Mouse (Mus musculus) adrenal gland, adult 8-10 months (tissue): ENCODE measurements at regions not wholly inside any gene's neighbourhood (a gene's known extent, or its start where the extent isn't known, plus 50 kb on each side); places are given as distances from the start of the nearest gene placed in this dataset.
A peak's percentile ranks its signal among the peaks of the same experiment; 100 is the strongest.

Experiments used
- DNase-seq: peaks from one replicate; pipeline ENCODE4 v3.0.0; 2022

DNA sequence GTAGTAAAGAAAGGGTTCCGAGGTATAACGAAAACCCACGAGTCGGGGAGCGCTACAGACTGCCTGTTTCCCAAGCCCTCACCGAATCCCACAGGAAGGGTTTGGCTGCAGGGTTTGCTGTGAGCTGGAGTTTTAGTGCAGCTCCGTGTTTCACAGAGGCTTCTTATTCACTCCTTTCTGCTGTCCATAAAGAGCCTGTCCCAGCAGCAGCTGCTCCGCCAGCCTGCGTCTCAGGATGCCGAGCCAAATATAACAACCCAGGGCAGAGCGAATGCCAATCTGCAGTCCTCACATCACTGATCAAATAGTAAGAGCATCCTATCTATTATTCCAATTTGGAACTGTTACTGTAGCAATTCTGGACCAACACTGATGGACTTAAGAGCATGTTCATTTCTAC, 110.7 kb upstream of the Mpp6 start:
- no peak for DNase-seq

DNA sequence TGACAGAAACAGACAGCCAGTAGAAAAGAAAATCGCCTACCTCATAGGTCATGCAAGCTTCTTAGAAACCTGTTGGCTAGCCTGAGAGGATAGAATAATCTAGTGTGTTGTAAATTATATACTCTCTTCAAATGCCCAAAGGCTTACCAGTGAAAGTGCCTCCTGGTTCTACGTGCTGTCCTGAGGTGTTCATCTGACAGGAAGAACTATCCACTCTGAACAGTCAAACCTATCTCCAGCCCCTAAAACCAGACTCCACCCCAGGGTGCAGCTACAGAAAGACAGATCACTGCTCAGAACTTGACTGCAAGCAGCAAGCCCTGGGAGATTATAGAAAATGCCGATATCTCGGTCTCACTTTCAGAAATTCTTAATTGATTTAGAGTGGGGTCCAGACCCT, 102.0 kb upstream of the Mpp6 start:
- no peak for DNase-seq

DNA sequence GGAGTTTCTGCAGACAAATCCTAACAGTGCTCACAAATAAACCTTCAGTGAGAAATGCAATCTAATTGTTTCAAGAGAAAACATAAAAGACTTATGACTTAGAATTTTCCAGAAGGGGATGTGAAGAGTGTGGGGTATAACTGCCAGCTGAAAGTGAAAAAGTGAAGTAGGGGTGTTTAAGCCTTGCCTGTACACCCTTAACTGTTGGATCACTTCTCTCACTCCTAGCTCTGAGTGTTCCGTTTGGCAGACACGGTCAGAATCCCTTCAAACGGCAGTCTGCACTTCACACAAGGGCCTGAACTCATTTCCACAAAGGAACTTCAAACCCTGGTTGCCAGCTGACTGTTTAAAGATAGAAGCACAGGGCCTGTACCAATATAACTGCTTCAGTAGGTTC, 101.2 kb upstream of the Mpp6 start:
- DNase-seq = no peak

DNA sequence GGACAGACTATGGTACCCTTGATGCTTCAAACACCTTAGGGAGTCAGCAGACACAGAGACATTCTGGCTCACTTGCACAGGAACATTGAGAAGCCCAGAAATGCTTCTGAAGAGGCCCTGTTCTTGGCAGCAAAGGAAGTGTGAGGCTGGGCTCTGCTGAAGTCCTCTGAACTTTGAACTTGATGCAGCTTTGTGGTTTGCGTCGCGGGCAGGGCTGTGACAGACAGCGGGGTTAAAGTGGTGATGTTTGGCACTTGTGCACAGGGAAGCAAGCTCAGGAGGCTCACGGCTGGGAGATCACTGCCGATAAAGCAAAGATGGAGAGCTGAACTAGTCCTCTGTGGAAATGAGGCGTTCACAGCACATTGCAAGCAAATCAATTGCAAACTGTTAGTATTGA, 100.7 kb upstream of the Mpp6 start:
- no peak for DNase-seq

DNA sequence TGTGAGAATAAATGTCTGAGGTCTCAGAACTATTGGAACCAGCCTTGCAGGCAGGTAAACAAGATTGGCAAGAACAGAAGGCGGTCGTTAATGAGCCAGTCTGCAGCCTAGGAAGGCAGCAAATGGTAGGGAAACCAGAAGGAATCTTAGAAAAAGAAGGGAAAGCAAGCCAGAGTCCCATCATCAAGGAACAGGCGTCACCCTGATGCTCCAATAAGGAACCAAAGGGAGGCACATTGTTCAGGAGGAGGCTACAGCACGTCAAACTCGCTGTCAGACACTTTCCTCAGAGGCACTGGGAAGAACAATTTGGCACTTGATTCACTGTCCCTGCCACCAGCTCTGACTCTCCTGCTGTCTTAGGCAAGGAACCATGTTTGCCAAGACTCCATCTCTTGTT, 100.2 kb upstream of the Mpp6 start:
- DNase-seq = no peak

DNA sequence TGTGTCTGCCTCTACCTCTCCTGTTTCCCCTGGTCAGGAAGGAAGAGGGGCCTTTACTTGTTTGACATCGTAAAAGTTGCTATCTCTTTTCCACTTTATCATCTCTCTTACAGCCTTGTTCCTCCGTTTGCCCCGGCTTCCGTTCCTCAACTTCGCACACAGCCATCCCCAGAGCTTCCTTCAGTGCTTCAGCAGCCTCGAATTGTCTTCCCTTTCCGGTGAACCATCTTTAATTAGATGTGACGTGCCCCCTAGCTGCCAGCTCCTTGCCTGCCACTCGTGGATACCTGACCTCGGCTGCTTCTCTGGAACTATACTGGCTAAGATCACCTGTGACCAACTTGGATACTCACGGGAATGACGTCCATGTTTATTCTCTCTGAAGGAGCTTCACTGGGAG, 99.0 kb upstream of the Mpp6 start:
- no peak for DNase-seq

DNA sequence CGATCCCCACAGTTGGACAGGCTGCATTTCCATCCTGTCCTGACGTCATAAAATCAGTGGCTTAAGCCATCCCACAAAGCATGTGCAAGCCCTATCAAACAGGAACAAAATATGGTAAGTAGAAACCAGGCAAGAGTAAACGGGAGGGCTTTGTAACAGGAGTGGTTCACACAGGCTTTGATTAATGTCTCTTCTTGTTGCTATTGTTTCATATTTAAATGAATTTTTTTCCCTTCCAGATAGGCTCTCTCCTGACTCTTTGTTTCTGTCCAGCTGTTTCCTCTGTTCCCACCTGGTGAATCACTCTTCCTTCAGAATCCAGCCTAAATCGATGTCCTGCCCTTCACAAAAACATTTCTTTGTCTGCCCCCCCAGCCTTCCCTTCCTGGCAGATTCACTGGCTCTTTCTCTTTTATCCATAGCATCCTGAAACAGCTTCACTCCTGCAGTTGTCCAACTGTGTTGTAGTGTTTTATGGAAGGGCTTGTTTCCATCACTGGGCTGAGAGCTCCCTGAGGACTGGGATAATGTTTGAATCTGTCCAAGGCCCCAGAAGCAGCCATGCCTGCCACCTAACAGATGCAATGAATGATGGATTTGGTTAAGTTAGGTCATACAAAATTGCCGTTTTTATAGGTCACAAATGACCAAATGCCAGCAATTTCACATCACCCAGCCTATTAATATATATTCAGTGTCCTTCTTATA, 98.1 kb upstream of the Mpp6 start:
- no peak for DNase-seq

DNA sequence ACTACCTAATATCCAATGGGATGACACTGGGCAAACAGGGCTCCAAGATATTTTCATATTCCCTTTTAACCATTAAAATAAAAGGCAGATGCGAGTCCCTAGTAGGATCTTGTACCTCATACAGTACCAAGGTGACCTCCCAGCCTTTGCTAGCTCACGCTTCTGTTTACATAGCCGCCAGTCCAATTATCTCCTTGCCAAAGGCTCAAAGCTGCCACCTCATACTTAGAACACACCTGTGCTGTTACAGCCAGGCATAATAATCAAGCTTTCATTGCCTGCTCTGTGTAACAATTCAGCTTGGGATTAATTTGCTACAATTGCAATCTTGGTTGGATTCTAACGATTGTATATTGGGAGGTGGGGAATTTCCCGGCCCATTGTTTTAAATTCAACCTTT, 97.0 kb upstream of the Mpp6 start:
- no peak for DNase-seq

DNA sequence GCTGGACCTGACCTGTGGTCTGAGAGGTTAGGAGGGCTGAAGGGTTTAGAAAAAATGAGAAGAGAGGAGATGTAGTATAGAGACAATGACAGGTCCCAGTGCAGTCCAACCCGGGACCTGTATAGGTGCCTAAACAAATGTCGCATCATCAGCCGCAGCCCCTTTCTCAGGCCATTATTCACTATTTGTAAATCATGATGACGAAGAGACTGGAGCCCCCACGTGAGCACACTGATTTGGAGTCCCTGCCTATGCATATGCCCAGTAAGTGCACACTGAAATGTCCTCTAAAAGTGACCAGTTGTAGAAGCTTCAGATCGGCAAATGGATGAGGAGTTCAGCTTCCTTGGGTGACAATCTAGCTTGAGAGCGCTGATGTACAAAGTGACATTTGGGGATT, 96.2 kb upstream of the Mpp6 start:
- DNase-seq = no peak

DNA sequence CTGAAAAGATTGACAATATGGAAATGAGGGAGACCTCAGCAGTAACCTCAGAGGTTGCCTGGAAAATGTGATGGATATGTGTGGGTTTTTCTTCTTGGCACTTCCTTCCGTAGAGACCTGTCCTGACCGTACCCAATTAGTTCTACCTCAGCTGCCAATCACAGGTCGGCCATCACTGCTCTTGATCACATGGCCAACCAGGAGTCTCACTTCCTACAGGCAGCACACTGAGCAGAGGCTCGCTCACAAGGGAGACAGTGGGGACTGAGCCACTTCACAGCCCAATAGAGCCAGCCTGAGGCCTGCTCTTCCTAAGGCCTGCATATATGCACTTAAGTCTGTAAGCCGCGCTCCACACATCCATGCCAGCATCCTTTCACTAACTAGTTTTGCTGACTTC, 82.1 kb upstream of the Mpp6 start:
- no peak for DNase-seq

DNA sequence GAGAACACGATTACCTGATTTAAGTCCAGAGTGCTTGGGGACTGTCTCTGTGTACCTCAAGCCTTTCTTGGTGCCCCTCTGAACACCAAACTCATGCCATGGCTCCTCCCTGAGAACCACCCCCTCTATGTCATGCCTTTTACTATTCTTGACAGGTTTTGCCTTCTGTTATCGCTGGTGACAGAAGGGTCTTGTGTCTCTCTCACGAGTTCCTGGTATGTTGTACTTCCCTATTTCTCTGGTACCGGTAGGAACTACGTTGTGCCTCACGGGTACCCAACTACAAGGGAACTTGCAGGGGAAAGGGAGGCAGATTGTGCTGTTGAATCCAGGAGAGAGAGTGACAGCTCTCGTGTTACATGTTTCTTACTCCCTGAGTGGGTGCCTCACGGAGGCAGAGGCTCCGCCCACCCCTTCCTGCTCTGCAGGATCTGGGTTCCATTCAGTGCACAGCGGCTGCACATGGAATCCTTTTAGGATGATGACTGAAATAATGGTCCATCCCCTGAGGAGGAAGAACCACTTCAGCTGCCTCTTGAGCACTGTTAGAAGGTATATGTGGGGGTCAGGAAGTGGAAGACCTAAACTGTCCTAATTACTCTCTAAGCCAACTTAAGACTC, 80.0 kb upstream of the Mpp6 start:
- no peak for DNase-seq

DNA sequence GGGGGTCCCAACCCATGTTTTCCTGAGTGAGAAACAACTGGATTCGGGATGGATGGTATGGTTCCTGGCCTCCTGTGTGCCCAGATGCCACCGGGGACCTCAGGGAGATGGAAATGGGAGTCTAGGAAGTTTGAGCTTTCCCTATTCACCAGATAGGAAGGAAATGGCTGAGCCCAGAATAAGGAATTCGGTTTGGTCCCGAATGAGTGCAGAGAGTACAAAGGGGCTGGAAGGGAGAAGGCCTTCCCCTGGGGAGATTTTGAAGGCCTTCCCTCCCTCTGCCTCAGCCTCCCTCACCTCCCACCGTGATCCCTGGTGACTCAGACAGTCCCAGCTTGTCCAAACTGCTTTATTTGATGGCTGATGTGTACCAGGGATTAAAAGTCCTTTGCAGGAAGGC, 78.7 kb upstream of the Mpp6 start:
- DNase-seq = no peak

DNA sequence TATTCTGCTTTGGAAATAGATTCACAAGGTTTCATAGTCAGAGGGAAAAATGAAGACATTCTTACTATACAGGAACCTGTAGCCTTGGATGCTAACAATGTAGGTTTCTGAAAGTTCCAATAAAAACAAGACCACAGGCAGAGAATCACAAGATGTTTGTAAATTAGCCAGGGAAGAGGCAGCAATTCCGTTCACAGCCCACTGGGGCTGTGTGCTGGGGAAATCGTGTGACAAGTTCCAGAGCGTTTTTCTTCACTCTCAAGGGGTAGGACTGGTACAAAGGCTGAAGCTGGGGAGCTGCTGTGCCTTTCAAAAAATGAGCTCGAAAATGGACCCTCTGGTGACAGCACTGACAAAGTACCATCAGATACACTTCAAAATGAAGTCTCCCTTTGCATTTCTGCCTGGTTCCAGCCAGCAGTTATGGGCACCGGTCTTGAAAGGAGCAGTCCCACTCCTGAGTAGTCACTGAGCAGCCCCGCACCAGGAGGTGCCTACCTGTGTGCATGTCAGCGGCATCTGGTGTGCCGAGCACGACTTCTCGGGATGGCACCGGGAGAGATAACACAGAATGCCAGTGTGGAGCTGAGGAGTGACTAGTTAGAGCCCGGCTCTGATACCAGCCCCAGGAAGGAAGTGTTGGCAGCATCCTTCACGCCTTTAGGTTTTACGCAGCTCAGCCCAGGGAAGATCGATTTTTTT, 77.0 kb upstream of the Mpp6 start:
- DNase-seq = no peak

DNA sequence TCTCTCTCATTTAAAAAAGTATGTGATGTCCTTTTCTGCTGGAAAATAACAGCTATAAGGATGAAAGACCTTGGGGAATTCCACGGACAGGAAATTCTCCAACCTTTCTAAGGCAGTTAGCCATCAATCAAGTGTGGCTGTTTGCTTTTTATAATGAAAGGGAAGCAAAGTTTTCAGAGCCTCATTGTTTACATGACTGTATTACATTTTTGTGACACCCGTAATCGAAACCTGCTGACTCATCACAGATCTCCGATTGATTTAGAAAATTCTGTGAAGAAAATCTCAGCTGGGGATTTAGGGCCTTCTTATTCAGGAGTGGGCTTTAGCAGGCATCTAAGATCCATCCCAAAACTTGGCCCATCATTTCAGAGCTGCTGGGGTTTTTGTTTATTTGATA, 72.4 kb upstream of the Mpp6 start:
- no peak for DNase-seq

DNA sequence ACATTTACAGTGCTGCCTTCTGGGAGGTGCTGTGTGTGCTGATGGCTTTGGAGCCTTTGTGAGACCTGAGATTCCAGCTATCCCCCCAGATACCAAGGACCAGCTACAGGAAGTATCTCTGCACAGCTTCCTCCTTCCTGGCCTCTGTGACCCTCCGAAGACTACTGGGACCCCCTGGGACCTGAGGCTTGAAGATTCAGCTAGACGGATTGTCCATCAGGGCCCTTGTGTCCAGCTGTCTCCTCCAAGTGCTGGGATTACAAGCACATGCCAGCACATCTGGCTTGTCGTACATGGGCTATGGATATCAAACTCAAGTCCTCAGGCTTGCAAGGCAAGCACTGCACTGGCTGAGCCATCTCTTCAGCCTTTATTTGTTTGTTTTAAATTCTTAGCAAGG, 71.7 kb upstream of the Mpp6 start:
- no peak for DNase-seq

DNA sequence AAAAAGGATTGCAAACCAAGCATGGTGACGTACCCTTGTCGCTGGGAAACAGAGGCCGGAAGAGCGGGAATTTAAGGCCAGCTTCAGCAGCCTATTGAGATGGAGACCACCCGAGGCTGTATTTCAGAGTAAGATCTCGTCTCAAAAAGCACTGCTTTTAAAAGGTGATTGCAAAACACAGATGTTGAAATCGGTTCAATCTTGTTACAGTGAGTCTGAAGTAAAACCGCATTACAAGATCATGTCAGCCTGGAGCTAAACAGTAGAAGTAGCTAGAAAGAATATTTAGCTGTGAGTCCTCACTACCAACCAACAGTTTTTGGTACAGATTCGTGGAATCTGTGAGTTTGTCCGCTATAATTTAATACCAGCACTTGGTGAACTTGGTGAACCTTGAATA, 69.0 kb upstream of the Mpp6 start:
- no peak for DNase-seq

DNA sequence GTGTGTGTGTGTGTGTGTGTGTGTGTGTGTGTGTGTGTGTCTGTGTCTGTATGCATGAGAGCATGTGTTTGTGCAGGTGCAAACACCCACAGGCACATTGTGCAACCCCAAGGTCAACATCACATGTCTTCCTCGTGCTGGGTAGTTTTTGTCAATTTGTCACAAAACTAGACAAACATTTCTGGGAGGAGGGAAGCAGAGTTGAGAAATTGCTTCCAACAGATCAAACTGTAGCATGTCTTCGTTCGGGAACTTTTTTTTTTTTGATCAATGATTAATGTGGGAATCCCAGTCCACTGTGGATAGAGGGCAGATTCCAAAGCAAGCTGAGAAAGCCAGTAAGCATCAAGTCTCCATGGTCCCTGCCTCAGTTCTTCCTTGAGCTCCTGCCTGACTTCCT, 67.9 kb upstream of the Mpp6 start:
- DNase-seq = no peak

DNA sequence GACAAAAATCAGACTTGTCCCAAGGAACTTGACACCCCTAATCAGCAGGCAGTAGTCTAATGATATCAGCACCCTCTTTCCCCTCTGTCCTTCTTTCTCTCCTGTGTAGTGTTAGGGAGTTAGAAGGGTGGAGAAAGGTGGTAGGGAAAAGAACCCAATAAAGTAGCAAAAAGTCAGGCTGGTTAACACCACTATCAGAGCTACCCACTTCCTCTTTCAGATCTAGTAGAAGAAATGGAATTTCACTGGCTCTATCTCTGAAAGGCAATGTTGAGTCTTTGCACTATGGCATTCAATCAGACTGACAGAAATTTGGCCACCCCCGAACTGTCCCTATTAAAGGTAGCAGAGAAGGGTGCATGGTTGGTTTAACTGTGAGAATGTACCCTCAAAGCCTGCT, 65.9 kb upstream of the Mpp6 start:
- no peak for DNase-seq

DNA sequence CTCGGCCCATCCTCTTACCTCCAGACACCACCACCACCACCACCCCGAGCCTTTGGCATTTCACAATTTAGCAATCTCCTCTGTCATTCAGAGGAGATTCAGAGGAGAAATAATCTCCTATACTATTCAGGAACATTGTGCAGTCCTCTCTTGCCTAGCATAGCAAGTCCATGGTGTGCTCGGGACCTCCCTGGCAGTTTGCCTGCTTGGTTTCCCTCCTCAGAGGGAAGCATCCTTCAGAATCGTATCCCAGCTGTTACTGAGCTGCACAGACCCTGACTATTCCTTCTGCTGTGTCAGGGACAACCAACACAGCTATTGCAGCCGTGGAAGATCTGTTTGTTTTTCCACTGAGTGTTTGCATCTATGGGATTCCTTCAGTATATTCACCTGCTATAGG, 63.3 kb upstream of the Mpp6 start:
- DNase-seq = no peak

DNA sequence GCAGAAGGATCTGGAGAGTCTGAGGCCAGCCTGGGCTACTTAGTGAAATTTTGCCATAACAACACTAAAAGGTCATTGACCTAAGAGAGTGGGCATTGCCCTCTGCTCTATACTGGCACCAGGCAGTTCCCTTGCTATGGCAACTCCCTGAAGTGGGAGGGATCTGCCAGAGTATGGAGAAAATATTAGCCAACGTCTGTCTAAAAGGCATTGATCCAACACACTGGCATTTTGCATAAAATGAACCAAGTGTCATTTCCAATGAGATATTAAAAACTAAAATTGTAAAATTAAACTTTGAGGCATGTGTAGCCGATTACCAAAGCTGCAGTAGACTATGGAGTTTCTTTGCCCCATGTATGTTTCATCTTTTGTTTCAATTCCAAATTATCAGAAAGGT, 57.6 kb upstream of the Mpp6 start:
- DNase-seq = no peak

DNA sequence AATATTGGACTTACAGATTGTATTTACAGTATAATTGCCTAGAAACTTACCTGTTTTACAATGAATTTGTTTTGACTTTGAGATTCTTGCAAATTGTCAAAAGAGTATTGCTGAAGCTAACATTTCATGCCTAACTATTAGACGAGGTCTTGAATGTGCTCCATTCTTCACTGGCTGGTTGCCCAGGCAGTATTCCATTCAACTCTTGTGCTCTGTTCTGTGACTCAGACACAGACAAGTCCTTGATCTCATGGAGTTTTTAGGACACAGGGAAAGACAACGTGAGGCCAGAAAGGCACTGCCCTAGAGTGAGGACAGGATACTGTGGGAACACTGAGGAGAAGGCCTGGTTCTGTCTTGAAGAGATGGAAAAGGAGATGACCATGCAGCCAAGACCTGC, 57.0 kb upstream of the Mpp6 start:
- DNase-seq = peak; percentile 80

DNA sequence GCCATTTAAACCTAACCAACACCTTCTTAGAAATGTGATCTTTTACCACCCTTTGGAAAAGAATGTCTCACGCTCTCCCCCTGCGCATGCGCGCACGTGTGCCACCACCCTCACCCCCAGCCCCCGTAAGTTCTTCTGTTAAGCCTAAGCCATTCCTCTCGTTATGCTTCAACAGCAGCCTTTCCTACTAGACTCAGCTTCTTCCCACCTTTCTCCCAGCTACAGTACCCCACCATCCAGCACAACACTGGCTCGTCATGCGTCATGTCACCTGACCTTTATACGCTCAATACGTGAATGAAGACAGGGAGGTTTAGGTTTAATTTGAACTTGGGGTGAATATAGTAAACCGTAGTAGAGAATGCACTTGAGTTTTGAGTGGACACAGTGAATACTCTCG, 55.8 kb upstream of the Mpp6 start:
- DNase-seq = no peak

DNA sequence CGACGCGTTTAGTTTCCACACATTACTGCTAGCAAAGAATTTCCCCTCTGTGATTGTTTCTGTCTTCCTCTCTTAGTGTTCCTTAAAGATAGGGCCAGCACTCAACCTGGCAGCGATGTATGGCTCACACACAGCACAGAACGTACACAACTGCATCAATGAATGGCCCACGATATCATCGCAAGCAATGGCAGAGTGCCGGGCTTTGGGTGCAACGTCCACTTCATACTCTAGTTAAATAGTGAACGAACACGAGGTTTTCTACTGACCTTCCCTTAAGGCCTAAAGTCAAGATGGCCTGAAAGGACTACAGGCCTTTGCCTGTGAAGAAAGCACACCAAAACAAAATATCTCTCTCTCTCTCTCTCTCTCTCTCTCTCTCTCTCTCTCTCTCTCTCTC, 51.4 kb upstream of the Mpp6 start:
- DNase-seq = no peak

DNA sequence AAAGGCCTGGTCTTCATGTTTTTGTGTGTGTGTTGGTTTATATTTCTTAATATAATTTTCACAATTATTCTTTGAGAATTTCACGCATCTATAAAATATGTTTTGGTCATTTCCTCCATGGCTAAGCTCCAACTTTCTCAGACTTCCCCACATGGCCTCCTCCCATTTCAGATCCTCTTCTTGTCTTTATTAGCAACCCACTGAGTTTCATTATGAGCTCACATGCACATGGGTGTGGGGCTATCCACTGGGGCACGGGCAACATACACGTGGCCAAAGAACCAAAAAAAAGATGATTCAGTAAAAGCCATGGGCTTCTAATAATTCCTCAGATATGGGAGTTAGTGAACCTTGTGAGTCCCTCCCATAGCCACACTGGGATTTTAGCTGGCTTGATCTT, 50.1 kb upstream of the Mpp6 start:
- no peak for DNase-seq
